Mouse (Mus musculus) monocyte, adult 5-6 weeks (primary cell): ENCODE data around the gene Tecpr2. TPM values are rescaled to one million over a fixed set of nuclear protein-coding genes. Genes with fewer than 3 reads are reported as not detected.
A peak's percentile ranks its signal among the peaks of the same experiment; 100 is the strongest.

Source experiments
- ATAC-seq: fragments of 153-309, 156-312 bp; replicated peaks from 2 replicates; pipeline ENCODE4 v1.8.0; 2017; ENCODE audit warnings: mild to moderate bottlenecking; ENCODE audit not compliant: low TSS enrichment, insufficient number of reproducible peaks, severe bottlenecking, poor library complexity, low FRiP score
- total RNA-seq: library from RNA; stranded (forward); fragments of 200-1000, 200-491, 200-594 nt; gene quantifications from 3 replicates; pipeline ENCODE4 v1.2.3, GENCODE M21; 2017

Tecpr2 gene
- total RNA-seq, 1 experiment from 2014 or later: 3.8 TPM

DNA sequence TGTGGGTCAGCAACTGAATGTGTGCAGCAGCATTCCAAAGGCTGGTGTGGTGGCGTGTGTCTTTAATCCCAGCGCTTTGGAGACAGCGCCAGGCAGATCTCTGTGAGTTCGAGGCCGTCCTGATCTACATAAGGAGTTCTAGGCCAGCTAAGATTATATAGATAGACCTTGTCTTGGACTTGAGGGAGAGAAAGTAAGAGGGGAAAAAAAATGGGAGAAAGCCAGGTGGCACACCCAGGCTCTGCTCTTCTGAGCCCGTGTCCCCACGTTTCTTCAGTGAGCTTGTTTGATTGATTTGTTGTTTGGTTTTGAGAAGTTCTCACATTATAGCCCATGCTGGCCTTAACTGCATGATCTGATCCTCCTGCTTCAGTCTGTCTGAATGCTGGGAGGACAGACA, 101.4 kb downstream of the Tecpr2 start:
- no peak for ATAC-seq

- peak; percentile 70 for ATAC-seq
These were observed 102.5 kb downstream of the Tecpr2 start for GRCm38 (mm10) chr12:110991361-110992127.

DNA sequence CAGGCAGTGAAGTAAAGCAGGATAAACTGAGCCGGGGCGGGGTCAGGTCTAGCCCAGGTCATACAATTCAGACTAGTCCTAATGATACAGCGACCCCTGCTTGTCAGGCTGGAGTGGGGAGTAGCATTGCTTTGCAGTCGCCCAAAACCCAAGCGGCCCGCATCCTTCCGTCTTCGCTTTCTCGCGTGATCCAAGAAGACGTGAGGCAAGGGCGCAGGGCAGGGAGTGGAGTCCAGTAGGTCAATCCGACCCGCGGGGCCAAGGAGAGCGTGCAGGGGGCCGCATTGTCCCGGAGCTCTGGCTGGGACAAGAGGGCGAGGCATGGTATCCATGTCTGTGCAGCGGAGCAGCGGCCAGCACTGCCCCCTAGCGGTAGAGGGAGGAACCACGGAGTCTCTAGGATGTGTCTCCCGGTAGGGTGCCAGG, 103.1 kb downstream of the Tecpr2 start:
- ATAC-seq: peak; percentile 78

GRCm38 (mm10) chr12:110992771-110993170, 103.7 kb downstream of the Tecpr2 start:
- no peak for ATAC-seq

- no peak for ATAC-seq
These were observed 104.2 kb downstream of the Tecpr2 start for GRCm38 (mm10) chr12:110993226-110993625.

DNA sequence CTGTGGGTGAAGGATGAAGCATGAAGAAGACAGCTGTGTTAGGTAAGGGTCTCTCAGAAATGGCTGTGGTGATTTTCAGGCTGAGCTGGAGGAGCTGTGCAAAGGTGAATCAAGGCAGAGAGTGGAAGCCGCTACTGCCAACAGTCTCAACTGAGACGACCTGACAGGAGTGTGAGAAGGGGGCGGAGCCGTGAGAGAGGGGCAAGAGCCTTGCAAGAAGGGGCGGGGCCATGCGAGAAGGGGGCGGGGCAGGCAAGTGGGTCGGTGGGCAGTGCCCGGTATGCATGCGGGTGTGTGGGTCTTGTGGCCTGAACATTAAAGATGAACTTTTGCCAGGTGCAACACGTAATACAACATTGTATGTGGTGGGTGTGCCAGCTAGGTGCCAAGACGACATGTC, 105.6 kb downstream of the Tecpr2 start:
- ATAC-seq: no peak

GRCm38 (mm10) chr12:110998092-110998491, 109.0 kb downstream of the Tecpr2 start:
- no peak for ATAC-seq

GRCm38 (mm10) chr12:110999820-111000219, 110.8 kb downstream of the Tecpr2 start:
- ATAC-seq: no peak

DNA sequence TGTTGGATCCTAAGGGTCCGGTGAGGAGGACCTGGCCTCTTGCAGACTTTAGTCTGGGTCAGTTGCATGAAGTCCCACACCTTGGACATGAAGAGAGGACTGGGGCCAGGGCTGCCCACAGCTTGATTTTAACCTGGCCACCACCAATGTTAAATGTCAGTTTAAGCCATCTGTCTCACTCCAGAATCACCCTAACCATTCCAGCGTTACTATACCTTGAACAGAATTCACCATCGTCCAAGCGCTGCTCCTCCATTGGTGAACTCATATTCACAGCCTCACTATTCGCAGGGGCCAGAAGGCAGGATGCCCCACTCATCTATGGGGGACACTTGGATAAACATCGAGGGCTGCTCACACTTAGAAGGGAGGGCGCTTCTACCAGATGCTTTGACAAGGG, 111.9 kb downstream of the Tecpr2 start:
- no peak for ATAC-seq

GRCm38 (mm10) chr12:111004142-111004541, 115.1 kb downstream of the Tecpr2 start:
- no peak for ATAC-seq

DNA sequence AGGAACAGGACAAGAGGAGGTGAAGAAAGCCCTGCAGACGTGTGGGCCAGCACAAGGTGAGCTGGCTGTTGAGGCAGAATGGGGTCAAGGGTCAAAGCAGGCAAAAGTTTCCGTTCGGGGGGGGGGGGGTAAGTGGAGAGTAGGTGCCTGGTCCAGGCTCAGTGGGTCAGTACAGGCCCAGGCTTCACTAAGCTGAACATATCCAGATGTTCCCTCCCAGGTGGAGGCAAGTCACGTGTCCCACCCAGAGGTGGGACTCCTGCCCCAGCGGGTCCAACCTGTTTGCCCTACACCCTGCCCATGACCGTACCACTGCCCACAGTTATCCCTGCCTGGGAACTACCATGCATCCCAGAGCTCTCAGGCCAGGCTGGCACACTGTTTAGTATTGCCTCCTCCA, 116.7 kb downstream of the Tecpr2 start:
- no peak for ATAC-seq

DNA sequence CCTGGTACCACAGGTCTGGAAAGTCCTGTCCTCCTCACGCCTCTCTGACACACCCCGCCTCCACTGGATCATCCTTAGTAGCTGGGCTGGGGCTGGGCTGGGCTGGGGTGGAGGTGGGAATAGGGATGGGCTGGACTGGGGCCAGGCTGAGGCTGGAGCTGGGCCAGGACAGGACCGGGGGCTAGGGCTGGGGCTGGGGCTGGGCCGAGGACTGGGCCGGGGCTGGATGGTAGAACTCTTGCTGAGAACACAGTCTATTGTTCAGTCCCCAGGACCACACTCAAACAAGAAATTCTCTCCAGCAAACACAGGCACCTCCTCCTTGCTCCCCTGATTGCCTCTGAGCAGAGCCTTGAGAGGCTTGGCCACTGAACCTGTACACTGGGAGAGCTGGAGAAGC, 117.3 kb downstream of the Tecpr2 start:
- ATAC-seq: no peak

DNA sequence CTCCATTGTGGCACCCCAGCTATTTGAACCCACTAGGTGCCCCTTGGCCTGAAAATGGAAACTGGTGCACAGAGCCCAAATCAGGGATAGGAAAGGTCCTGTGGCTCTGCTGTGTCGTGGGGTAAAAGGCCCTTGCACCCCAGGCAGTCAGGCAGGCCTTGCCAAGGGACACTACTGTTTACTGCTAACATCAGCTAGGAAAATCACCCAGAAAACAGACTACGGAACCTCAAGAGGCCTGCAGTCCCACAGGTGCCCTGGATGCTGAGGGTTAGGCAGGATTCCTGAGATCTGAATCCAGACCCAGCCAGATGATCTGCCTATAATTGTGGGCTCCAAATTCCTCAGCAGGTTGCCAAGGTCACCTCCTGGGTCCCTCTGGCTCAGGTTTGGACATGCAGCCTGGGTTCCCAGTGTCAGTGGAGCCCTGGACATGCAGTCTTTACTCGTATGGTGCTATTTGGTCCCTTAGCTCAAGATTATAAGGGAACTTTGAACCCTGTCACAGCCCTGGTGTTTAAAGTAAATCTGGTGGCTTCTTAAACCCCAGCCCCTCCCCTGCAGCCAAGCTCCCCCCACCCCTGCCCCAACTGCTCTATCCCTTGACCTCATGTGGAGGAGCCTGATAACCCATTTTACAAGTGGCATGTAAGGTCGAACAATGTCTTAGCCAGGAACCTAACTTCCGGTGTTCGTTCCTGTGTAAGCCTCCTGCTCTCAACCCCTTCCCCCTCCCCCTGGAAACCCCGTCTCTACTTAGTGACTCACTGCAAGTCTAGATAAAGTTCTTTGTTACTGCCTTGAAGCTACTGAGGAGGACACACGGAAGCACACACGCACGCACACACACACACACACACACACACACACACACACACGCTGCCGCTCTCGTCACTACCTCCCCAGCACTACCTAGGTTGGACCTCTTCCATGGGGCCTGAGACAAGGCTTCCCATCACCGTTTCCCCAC, 118.4 kb downstream of the Tecpr2 start:
- ATAC-seq: no peak

GRCm38 (mm10) chr12:111008500-111009490, 119.7 kb downstream of the Tecpr2 start:
- no peak for ATAC-seq

- no peak for ATAC-seq
These were observed 120.7 kb downstream of the Tecpr2 start for GRCm38 (mm10) chr12:111009615-111010257.

DNA sequence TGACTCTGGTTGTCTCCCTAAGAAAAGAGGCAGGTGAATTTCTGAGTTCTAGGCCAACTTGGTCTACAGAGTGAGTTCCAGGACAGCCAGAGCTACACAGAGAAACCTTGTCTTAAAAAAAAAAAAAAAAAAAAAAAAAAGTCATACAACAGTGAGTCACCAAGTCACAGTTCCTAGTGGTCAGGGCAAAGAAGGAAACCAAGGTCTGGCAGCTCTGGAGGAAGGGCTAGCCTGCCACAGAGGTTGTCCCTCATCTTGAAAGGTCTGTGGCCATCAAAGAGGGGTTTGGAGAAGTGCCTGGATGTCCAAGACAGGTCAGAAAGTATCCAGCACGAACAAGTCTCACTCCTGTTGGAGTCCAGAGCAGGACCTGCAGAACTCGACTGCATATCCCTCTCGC, 127.7 kb downstream of the Tecpr2 start:
- ATAC-seq: no peak

DNA sequence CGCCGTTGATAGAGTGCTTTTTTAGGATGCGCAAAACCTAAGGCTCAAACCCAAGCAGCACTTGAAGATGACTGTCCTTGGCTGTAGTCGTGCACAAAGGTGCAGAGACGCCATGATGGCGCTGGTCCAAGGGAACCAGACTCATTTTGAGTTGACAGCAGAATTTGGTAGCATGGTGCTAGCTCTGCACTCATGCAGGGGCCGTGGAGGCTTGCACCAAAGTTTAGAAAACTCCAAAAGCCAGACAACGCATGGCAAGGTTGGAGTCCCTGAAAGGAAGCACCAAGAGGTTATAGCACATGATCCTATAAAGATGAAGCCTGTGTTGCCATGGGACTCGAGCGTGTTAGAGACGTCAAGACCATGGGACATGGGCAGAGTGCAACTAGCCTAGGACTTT, 129.0 kb downstream of the Tecpr2 start:
- no peak for ATAC-seq

DNA sequence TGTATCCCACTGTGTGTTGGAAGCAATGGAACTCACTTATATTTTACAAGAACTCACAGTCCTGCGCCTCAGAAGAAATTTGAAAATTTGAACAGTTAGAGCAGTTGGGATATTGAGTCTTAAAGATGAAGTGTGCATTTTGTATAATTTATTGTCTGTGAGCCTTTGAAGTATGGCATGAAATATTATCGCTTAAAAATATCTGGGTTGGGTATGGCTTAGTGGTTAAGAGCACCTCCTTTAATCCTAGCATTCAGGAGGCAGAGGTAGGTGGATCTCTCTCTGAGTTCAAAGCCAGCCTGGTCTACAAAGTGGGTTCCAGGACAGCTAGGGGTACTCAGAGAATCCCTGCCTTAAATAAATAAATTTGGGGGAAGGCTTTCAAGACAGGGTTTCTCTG, 130.0 kb downstream of the Tecpr2 start:
- no peak for ATAC-seq
